Mouse (Mus musculus) kidney, embryonic 16.5 days (tissue): ENCODE measurements around the gene Taar2. TPM values are rescaled to one million over a fixed set of nuclear protein-coding genes. Genes with fewer than 3 reads are reported as not detected.

Experiments
- ATAC-seq: fragments of 200-750 bp; cut with Nextera tagmentation; 2 replicates; pipeline ENCODE4 v1.8.0; 2017; ENCODE audit warnings: moderate TSS enrichment; ENCODE audit not compliant: low FRiP score, low TSS enrichment
- H3K27ac ChIP-seq: fragments of 300-500 bp; sonication (generic); 2 replicates; pipeline ENCODE4 v1.5.1; 2014; ENCODE audit warnings: low read length
- H3K27me3 ChIP-seq: fragments of 300-500 bp; sonication (generic); 2 replicates; pipeline ENCODE4 v1.6.1; 2014; ENCODE audit warnings: low read length, control low read depth, mixed read lengths; ENCODE audit not compliant: insufficient read depth
- H3K36me3 ChIP-seq: fragments of 300-500 bp; sonication (generic); 2 replicates; pipeline ENCODE4 v1.6.1; 2014; ENCODE audit warnings: low read length, control low read depth, mixed read lengths; ENCODE audit not compliant: insufficient read depth
- H3K4me1 ChIP-seq: fragments of 300-500 bp; sonication (generic); 2 replicates; pipeline ENCODE4 v1.6.1; 2014; ENCODE audit warnings: low read length, control low read depth, mixed read lengths; ENCODE audit not compliant: insufficient read depth
- H3K4me2 ChIP-seq: fragments of 300-500 bp; sonication (generic); replicated peaks from 2 replicates; pipeline ENCODE4 v1.6.1; 2014; ENCODE audit warnings: low read depth, low read length
- H3K4me3 ChIP-seq: fragments of 300-500 bp; sonication (generic); 2 replicates; pipeline ENCODE4 v1.5.1; 2014; ENCODE audit warnings: mild to moderate bottlenecking, low read length
- H3K9ac ChIP-seq: fragments of 300-500 bp; sonication (generic); replicated peaks from 2 replicates; pipeline ENCODE4 v1.6.1; 2014; ENCODE audit warnings: low read length
- H3K9me3 ChIP-seq: fragments of 300-500 bp; sonication (generic); 2 replicates; pipeline ENCODE4 v1.6.1; 2016; ENCODE audit warnings: low read length, control low read depth
- WGBS: fragments of 180-500 bp; shearing (Covaris S2); extraction: QIAGEN DNeasy Blood & Tissue Kit; methylation state at CpG from one replicate; pipeline ENCODE4 v1.1.7; 2014; 5-methylcytosine and 5-hydroxymethylcytosine counted together
- polyA plus RNA-seq: library from polyadenylated mRNA; unstranded; fragments of >200 nt; fragmentation: Nextera tagmentation; extraction: Ambion mirVana; gene quantifications from 2 replicates; pipeline ENCODE4 v1.2.1, GENCODE M21; 2015

Gene Taar2
- polyA plus RNA-seq, 1 experiment from 2014 or later, result not detected

- Histone ChIP-seq H3K27ac (no peak overlapping the region), H3K4me2 (no peak overlapping the region), H3K4me1 (no peaks in the 10 kb centered on the region), H3K36me3 (no peaks in the 10 kb centered on the region), H3K27me3 (peaks cover 2% of the 10 kb centered on the region; the same call in 1 of the 2 replicates), H3K4me3 (no peak overlapping the region), H3K9ac (no peak overlapping the region), H3K9me3 (no peaks in the 10 kb centered on the region)
- WGBS, result 52% methylated on average over 4 of the region's 4 CpGs
- no peak for ATAC-seq
These were observed 39.6 kb downstream of the Taar2 start for GRCm38 (mm10) chr10:23977958-23978357.

- no peaks in the 10 kb centered on the region for H3K9me3 ChIP-seq
- H3K27me3 ChIP-seq, result peaks cover 2% of the 10 kb centered on the region; the same call in 1 of the 2 replicates
- no peak overlapping the region for H3K9ac ChIP-seq
- H3K27ac ChIP-seq, result no peak overlapping the region
- no peaks in the 10 kb centered on the region for H3K36me3 ChIP-seq
- WGBS, result 46% methylated on average over 16 of the region's 16 CpGs
- no peak overlapping the region for H3K4me3 ChIP-seq
- H3K4me2 ChIP-seq, result no peak overlapping the region
- peak; percentile 67; the same call in 1 of the 2 replicates for ATAC-seq
- H3K4me1 ChIP-seq, result 0 out of 2 replicates have a peak, but pooled peaks cover 2% of the 10 kb centered on the region
These were observed 40.7 kb downstream of the Taar2 start for GRCm38 (mm10) chr10:23978901-23979705.

GRCm38 (mm10) chr10:23985546-23985945 is 47.2 kb downstream of the Taar2 start, which contains the start of gene Taar6:
Taar6 (minus strand) TSS chr10:23985646.
- H3K9ac ChIP-seq, result no peak within 1 kb of the TSS
- no peak for ATAC-seq
- H3K4me2 ChIP-seq, result no peak within 1 kb of the TSS
- H3K27ac ChIP-seq, result no peak within 1 kb of the TSS
- H3K36me3 ChIP-seq, result no peaks in the 10 kb centered on the region
- no peaks in the 10 kb centered on the region for H3K27me3 ChIP-seq
- H3K9me3 ChIP-seq, result no peaks in the 10 kb centered on the region
- WGBS, result 67% methylated on average over 8 of the region's 8 CpGs
- 0 out of 2 replicates have a peak, but pooled peaks cover 3% of the 10 kb centered on the region for H3K4me1 ChIP-seq
- H3K4me3 ChIP-seq, result no peak within 1 kb of the TSS

- H3K36me3 ChIP-seq, result no peaks in the 10 kb centered on the region
- H3K4me1 ChIP-seq, result 0 out of 2 replicates have a peak, but pooled peaks cover 3% of the 10 kb centered on the region
- H3K9ac ChIP-seq, result no peak overlapping the region
- H3K27ac ChIP-seq, result no peak overlapping the region
- ATAC-seq, result no peak
- H3K9me3 ChIP-seq, result no peaks in the 10 kb centered on the region
- no peak overlapping the region for H3K4me3 ChIP-seq
- no peak overlapping the region for H3K4me2 ChIP-seq
- H3K27me3 ChIP-seq, result no peaks in the 10 kb centered on the region
- WGBS, result 79% methylated on average over 5 of the region's 5 CpGs
These were observed 48.0 kb downstream of the Taar2 start for GRCm38 (mm10) chr10:23986419-23986818.

Other genes with a start within 250 kb of the Taar2 start
- 128 and 147 TPM in 2 replicates for gene Rps12, start 151.3 kb upstream of the Taar2 start, polyA plus RNA-seq
- 18.0 and 20.7 TPM in 2 replicates for gene Slc18b1, start 141.6 kb upstream of the Taar2 start, polyA plus RNA-seq
- gene Vnn3, start 87.1 kb upstream of the Taar2 start, polyA plus RNA-seq, result 0.13 and 0.14 TPM in 2 replicates
- 4.2 and 4.5 TPM in 2 replicates for gene Vnn1, start 43.9 kb upstream of the Taar2 start, polyA plus RNA-seq
- gene Taar1, start 18.2 kb upstream of the Taar2 start, polyA plus RNA-seq, result not detected in 2 replicates
- not detected in 2 replicates for gene Taar3, start 11.0 kb downstream of the Taar2 start, polyA plus RNA-seq
- gene Taar4, start 21.9 kb downstream of the Taar2 start, polyA plus RNA-seq, result not detected in 2 replicates
- gene Taar5, start 32.1 kb downstream of the Taar2 start, polyA plus RNA-seq, result 0.26 TPM in 1 of 2 replicates, not detected in the other
- not detected in 2 replicates for gene Taar6, start 47.1 kb downstream of the Taar2 start, polyA plus RNA-seq
- gene Taar7a, start 54.9 kb downstream of the Taar2 start, polyA plus RNA-seq, result not detected in 2 replicates
- not detected in 2 replicates for gene Taar7b, start 61.4 kb downstream of the Taar2 start, polyA plus RNA-seq
- gene Taar7d, start 88.7 kb downstream of the Taar2 start, polyA plus RNA-seq, result not detected in 2 replicates
- gene Taar7e, start 99.0 kb downstream of the Taar2 start, polyA plus RNA-seq, result not detected in 2 replicates
- not detected in 2 replicates for gene Taar7f, start 110.9 kb downstream of the Taar2 start, polyA plus RNA-seq
- gene Taar8a, start 137.9 kb downstream of the Taar2 start, polyA plus RNA-seq, result not detected in 2 replicates
- not detected in 2 replicates for gene Taar8b, start 153.7 kb downstream of the Taar2 start, polyA plus RNA-seq
- not detected in 2 replicates for gene Taar8c, start 163.3 kb downstream of the Taar2 start, polyA plus RNA-seq
- gene Taar9, start 171.0 kb downstream of the Taar2 start, polyA plus RNA-seq, result not detected in 2 replicates
- gene Stx7, start 210.7 kb downstream of the Taar2 start, polyA plus RNA-seq, result 127 and 146 TPM in 2 replicates